Mouse (Mus musculus) ES-E14 (cell line): ENCODE data around the gene Slc44a4.

ENCODE experiments used
- CHD2 ChIP-seq: IDR thresholded peaks from 2 replicates; pipeline ENCODE4 v1.6.1; 2014; ENCODE audit warnings: mild to moderate bottlenecking, low read depth, low read length, inconsistent platforms
- MAFK ChIP-seq: IDR thresholded peaks from 2 replicates; pipeline ENCODE4 v1.6.1; 2014; ENCODE audit warnings: mild to moderate bottlenecking, low read depth, low read length, inconsistent platforms; ENCODE audit not compliant: insufficient read depth
- ZC3H11A ChIP-seq: IDR thresholded peaks from 2 replicates; pipeline ENCODE4 v1.6.1; 2012; ENCODE audit warnings: low read depth, mild to moderate bottlenecking, inconsistent platforms, low read length, borderline replicate concordance

DNA sequence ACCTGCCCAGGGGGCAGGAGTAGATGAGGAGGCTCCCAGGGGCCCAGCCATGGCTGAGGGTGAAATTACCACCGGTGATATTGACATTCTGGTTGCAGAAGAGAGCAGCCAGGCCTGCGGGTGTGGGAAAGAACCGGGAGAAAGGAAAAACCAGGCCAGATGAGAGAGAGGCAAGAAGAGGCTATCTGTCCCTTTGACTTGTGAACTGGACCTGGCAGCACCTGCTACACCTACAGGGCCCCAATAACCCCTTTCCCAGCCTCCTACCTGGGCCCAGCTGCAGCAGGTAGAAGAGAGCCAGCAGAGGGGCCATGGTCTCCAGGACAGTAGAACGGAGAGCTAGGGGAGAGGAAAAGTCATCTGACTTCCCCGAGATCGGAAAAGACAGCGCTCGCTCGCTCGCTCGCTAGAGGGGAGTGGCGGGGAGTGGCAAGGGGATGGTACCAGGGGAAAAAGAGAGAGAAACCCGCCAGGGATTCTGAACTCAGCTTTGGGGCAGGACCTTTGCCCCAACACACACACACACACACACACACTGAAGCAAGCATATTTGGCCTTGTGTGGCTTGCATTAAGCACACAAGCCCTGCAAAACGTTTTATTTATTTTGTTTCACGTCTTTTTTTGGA lies 32.5 kb upstream of the Slc44a4 start, which contains the start of gene Gm20547:
- TF ChIP-seq CHD2 (no peak), ZC3H11A (no peak), MAFK (no peak)
